Mouse (Mus musculus) embryonic facial prominence, embryonic 11.5 days (tissue): ENCODE results near the gene Zfp592. TPM values are rescaled to one million over a fixed set of nuclear protein-coding genes. Genes with fewer than 3 reads are reported as not detected.

Source experiments
- ATAC-seq: fragments of 200-750 bp; cut with Nextera tagmentation; replicated peaks from 2 replicates; pipeline ENCODE4 v1.8.0; 2017; ENCODE audit warnings: low read depth; ENCODE audit not compliant: insufficient number of reproducible peaks, low FRiP score, low TSS enrichment
- DNase-seq: peaks from one replicate; pipeline ENCODE4 v3.0.0-alpha.2; 2015; ENCODE audit warnings: low spot score
- H3K27ac ChIP-seq: fragments of 300-500 bp; sonication (generic); replicated peaks from 2 replicates; pipeline ENCODE4 v1.5.1; 2014; ENCODE audit warnings: mild to moderate bottlenecking, low read depth, low read length, control low read depth
- H3K27me3 ChIP-seq: fragments of 300-500 bp; sonication (generic); 2 replicates; pipeline ENCODE4 v1.6.1; 2014; ENCODE audit warnings: mild to moderate bottlenecking, low read length, moderate library complexity, mixed read lengths; ENCODE audit not compliant: control insufficient read depth, insufficient read depth
- H3K36me3 ChIP-seq: fragments of 300-500 bp; sonication (generic); replicated peaks from 2 replicates; pipeline ENCODE4 v1.6.1; 2014; ENCODE audit warnings: low read depth, mild to moderate bottlenecking, low read length, moderate library complexity, mixed read lengths; ENCODE audit not compliant: control insufficient read depth, insufficient read depth
- H3K4me1 ChIP-seq: fragments of 300-500 bp; sonication (generic); 2 replicates; pipeline ENCODE4 v1.6.1; 2014; ENCODE audit warnings: low read length, mixed read lengths; ENCODE audit not compliant: control insufficient read depth, insufficient read depth
- H3K4me2 ChIP-seq: fragments of 300-500 bp; sonication (generic); 2 replicates; pipeline ENCODE4 v1.6.1; 2014; ENCODE audit warnings: low read depth, mild to moderate bottlenecking, control low read depth, low read length, moderate library complexity
- H3K4me3 ChIP-seq: fragments of 300-500 bp; sonication (generic); 2 replicates; pipeline ENCODE4 v1.5.1; 2014; ENCODE audit warnings: low read depth, low read length, control low read depth
- H3K9ac ChIP-seq: fragments of 300-500 bp; sonication (generic); replicated peaks from 2 replicates; pipeline ENCODE4 v1.6.1; 2014; ENCODE audit warnings: mild to moderate bottlenecking, control low read depth, low read length
- H3K9me3 ChIP-seq: fragments of 300-500 bp; sonication (generic); replicated peaks from 2 replicates; pipeline ENCODE4 v1.6.1; 2016; ENCODE audit warnings: mild to moderate bottlenecking, low read length, inconsistent platforms, mixed read lengths; ENCODE audit not compliant: control insufficient read depth
- WGBS: fragments of 180-500 bp; shearing (Covaris S2); extraction: QIAGEN DNeasy Blood & Tissue Kit; methylation state at CpG from one replicate; pipeline ENCODE4 v1.1.7; 2014; 5-methylcytosine and 5-hydroxymethylcytosine counted together
- polyA plus RNA-seq: library from polyadenylated mRNA; unstranded; fragments of >200 nt; fragmentation: Nextera tagmentation; extraction: Ambion mirVana; gene quantifications from 2 replicates; pipeline ENCODE4 v1.2.1, GENCODE M21; 2014

Gene Zfp592
- polyA plus RNA-seq, 1 experiment from 2014 or later = 10.2 TPM

DNA sequence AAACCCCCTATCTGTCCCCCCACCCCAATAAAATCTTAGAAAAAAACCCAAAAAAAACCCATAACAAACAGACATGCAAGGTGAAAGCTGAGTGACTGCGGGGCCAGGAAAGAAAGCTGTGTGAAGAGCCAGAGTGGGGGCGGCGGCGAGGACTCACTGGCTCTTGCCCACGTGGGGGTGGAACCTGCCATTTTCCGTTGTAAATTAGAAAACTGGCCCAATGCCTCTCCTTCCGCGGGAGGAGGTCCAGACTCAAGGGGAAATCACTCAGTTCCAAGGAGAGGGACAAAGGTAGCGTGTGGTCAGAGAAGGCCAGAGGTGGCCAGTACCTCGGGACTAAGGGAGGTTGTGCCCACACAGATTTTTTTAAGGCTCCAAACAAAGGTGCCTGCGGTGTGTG is 68.5 kb downstream of the Zfp592 start:
- Histone ChIP-seq H3K9me3 (no peaks in the 10 kb centered on the region), H3K9ac (no peak overlapping the region), H3K4me3 (no peak overlapping the region), H3K4me1 (no peaks in the 10 kb centered on the region), H3K27ac (no peak overlapping the region), H3K36me3 (no peaks in the 10 kb centered on the region), H3K27me3 (no peaks in the 10 kb centered on the region), H3K4me2 (no peak overlapping the region)
- WGBS = 85% methylated on average over 11 of the region's 11 CpGs
- DNase-seq = no peak
- ATAC-seq = no peak

DNA sequence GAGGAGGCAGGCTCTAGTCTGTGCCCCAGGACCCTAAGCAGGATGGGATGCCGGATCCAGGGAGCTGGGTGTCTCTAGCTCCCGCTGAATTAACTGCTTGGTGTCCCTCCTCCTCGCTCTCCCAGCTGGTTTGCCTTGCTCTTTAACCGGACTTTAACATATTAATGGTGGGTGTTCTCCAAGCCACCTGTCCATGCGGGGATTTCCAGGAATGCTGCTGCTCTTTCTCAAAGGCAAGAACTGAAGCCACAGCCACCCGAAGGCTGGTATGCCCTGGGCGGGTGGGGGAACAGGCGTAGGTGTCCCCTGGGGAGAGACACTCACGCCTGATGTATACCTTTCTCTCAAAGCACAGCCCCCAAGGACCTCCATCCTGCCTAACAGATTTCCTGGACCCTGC is 69.9 kb downstream of the Zfp592 start:
- no peaks in the 10 kb centered on the region for H3K27me3 ChIP-seq
- DNase-seq (no peak), ATAC-seq (no peak)
- H3K9me3 ChIP-seq = no peaks in the 10 kb centered on the region
- H3K4me3 ChIP-seq = no peak overlapping the region
- no peak overlapping the region for H3K9ac ChIP-seq
- no peak overlapping the region for H3K27ac ChIP-seq
- no peak overlapping the region for H3K4me2 ChIP-seq
- WGBS = 61% methylated on average over 9 of the region's 9 CpGs
- no peaks in the 10 kb centered on the region for H3K36me3 ChIP-seq
- H3K4me1 ChIP-seq = no peaks in the 10 kb centered on the region

- DNase-seq = no peak
- Histone ChIP-seq H3K4me2 (no peak overlapping the region), H3K36me3 (no peaks in the 10 kb centered on the region), H3K4me1 (no peaks in the 10 kb centered on the region), H3K27ac (no peak overlapping the region), H3K27me3 (no peaks in the 10 kb centered on the region), H3K9me3 (no peaks in the 10 kb centered on the region), H3K9ac (no peak overlapping the region), H3K4me3 (no peak overlapping the region)
- no peak for ATAC-seq
- 35% methylated on average over 6 of the region's 6 CpGs for WGBS
Measured at GRCm38 (mm10) chr7:81066714-81067113, 73.2 kb downstream of the Zfp592 start.

- Histone ChIP-seq H3K9me3 (no peaks in the 10 kb centered on the region), H3K36me3 (no peaks in the 10 kb centered on the region), H3K9ac (no peak overlapping the region), H3K27me3 (no peaks in the 10 kb centered on the region), H3K4me3 (no peak overlapping the region), H3K4me1 (no peaks in the 10 kb centered on the region), H3K4me2 (no peak overlapping the region), H3K27ac (no peak overlapping the region)
- no peak for ATAC-seq
- DNase-seq = no peak
- WGBS = 26% methylated on average over 5 of the region's 5 CpGs
Measured at GRCm38 (mm10) chr7:81072463-81072862, 79.0 kb downstream of the Zfp592 start.

- Histone ChIP-seq H3K9ac (no peak overlapping the region), H3K27ac (no peak overlapping the region), H3K36me3 (no peaks in the 10 kb centered on the region), H3K4me1 (no peaks in the 10 kb centered on the region), H3K4me2 (no peak overlapping the region), H3K9me3 (no peaks in the 10 kb centered on the region), H3K4me3 (no peak overlapping the region), H3K27me3 (no peaks in the 10 kb centered on the region)
- no peak for DNase-seq
- ATAC-seq = no peak
- WGBS = 79% methylated on average over 5 of the region's 5 CpGs
Measured at GRCm38 (mm10) chr7:81073273-81073672, 79.8 kb downstream of the Zfp592 start.

- H3K27me3 ChIP-seq = no peaks in the 10 kb centered on the region
- DNase-seq (peak; percentile 35), ATAC-seq (no peak)
- no peak overlapping the region for H3K4me3 ChIP-seq
- no peak overlapping the region for H3K9ac ChIP-seq
- H3K9me3 ChIP-seq = no peaks in the 10 kb centered on the region
- H3K4me1 ChIP-seq = no peaks in the 10 kb centered on the region
- H3K36me3 ChIP-seq = no peaks in the 10 kb centered on the region
- H3K27ac ChIP-seq = no peak overlapping the region
- H3K4me2 ChIP-seq = no peak overlapping the region
- 43% methylated on average over 9 of the region's 9 CpGs for WGBS
Measured at GRCm38 (mm10) chr7:81074546-81074945, 81.1 kb downstream of the Zfp592 start.

DNA sequence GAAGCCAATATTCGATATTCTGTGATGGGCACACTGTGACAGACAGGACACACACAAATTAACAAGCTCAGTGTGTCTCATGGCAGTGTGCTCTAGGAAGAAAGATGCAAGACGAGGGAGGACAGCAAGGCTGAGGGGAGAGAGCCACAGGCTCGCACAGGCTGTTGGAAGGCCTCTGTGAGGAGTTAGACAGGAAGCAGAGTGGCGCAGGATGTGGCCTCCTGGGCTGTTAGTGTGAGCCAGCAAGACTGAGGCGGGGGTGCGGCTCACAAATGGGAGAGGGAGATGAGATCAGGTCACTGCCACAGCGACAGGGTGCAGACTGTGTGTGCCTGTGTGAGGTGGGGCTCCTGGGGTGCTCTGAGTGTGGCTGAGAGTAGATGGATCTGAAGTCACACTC is 81.8 kb downstream of the Zfp592 start:
- H3K4me3 ChIP-seq = no peak overlapping the region
- H3K27me3 ChIP-seq = no peaks in the 10 kb centered on the region
- H3K9me3 ChIP-seq = no peaks in the 10 kb centered on the region
- DNase-seq (no peak), ATAC-seq (no peak)
- H3K4me1 ChIP-seq = no peaks in the 10 kb centered on the region
- WGBS = 58% methylated on average over 7 of the region's 7 CpGs
- no peaks in the 10 kb centered on the region for H3K36me3 ChIP-seq
- H3K9ac ChIP-seq = no peak overlapping the region
- no peak overlapping the region for H3K4me2 ChIP-seq
- H3K27ac ChIP-seq = no peak overlapping the region

DNA sequence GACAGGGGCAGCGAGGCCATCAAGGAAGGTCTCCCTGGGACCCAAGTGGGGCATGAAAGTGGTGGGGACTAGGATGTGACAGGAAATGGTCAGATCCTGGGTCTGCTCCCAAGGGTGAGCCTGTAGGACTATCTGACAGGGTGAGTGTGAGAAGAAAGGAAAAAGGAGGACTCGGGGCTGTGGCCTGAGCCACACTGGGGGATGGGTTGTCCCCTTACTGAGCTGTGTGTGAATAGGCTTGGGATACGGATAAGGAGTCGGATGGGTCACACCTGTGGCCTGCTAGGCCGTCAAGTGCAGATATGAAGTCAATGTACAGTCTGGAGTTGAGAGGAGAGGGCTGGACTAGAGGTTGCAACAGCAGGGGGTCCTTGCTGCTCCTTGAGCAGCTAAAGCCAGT is 82.3 kb downstream of the Zfp592 start:
- ATAC-seq (no peak), DNase-seq (no peak)
- Histone ChIP-seq H3K4me2 (no peak overlapping the region), H3K27me3 (no peaks in the 10 kb centered on the region), H3K27ac (no peak overlapping the region), H3K9me3 (no peaks in the 10 kb centered on the region), H3K36me3 (no peaks in the 10 kb centered on the region), H3K9ac (no peak overlapping the region), H3K4me3 (no peak overlapping the region), H3K4me1 (no peaks in the 10 kb centered on the region)
- 80% methylated on average over 5 of the region's 5 CpGs for WGBS
